Mouse (Mus musculus): ENCODE measurements at regions not wholly inside any gene's neighbourhood (a gene's known extent, or its start where the extent isn't known, plus 50 kb on each side); places are given as distances from the start of the nearest gene placed in this dataset.

DNA sequence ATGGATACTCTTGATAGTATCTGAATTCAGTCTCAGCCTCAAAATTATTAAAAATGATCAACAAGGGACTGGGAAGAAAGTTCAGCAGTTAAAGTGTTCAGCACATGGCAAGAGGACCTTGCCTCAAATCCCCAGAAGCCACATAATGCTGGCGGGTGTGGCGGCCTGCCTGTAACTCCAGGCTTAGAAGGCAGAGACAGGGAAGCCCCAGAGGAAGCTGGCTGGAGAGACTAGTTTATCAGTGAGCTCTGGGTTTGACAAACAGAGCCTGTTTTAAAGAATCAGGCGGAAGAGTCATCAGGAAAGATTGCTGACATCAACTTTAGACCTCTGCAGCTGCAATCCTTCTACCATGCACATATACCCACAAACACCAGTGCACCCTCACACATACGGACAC is 52.1 kb upstream of the Fyn start:
- DNase-seq (ENCODE audit: low spot score), result no peak

DNA sequence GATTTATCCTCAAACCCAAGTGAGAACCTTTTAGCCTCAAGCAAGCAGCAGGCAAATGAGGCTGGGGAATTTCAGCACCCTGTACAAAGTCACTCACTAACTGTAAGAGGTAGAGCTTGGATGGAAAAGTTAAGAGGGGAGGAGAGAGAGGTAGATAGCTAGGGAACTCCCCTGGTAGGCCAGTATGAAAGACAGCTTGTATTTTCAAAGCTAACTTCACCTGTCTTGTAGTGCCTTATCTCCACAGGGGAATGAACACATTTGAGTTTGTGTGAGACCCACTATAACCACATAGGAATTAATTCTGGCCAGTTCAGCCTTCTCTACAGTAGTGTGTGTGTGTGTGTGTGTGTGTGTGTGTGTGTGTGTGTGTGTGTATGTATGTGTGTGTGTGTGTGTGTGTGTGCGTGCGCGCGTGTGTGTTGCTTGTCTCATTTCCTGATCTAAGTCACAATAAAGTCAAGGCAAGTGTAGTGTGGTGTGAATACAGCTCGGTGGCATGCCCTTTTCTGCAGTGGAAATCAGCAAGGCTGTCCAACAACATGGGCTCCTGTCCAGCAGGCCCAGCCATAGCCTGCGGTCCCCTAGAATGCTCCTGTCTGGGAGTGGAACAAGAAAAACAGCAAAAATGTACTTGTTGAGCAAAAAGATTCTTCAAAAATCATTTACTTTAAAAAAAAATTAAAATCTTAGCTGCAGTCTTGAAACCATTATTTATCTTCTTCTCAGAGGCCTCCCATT is 53.1 kb upstream of the Fyn start:
- no peak for DNase-seq (ENCODE audit: low spot score)

DNA sequence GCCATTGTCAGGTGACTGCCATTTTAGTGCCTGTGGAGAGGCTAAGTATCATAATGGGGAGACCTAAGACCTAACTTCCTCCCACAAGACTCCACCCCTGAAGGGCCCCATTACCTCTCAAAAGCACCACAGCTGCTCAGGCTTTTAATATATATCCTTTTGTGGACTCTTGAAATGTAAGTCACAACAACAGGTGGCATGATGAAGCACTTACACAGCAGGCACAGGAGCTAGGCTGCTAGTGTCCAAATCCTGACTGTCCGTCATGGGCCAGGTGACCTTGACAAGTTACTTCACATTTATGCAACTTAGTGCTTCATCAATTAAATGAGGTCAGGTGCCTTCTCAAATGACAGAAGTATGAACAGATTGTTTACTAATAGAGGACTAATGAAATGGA is 57.2 kb upstream of the Fyn start:
- DNase-seq (ENCODE audit: low spot score), result no peak

DNA sequence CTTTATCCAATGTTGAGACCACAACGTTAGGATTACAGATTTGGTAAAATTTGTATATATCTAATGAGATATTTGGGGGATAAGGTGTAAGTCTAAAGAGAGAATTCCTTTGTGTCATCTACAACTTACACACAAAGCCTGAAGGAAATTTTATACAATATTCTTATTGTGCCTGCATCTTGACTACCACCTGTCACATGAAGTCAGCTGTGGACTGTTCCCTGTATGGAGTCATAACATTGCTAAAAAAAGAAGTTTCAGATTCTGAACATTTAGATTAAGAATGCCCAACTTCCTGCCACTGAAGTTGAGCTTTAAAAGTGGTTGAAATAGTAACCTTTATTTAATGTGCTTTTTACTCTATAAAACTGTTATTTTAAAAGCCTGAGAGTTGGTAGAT is 60.1 kb upstream of the Fyn start:
- no peak for DNase-seq (ENCODE audit: low spot score)

DNA sequence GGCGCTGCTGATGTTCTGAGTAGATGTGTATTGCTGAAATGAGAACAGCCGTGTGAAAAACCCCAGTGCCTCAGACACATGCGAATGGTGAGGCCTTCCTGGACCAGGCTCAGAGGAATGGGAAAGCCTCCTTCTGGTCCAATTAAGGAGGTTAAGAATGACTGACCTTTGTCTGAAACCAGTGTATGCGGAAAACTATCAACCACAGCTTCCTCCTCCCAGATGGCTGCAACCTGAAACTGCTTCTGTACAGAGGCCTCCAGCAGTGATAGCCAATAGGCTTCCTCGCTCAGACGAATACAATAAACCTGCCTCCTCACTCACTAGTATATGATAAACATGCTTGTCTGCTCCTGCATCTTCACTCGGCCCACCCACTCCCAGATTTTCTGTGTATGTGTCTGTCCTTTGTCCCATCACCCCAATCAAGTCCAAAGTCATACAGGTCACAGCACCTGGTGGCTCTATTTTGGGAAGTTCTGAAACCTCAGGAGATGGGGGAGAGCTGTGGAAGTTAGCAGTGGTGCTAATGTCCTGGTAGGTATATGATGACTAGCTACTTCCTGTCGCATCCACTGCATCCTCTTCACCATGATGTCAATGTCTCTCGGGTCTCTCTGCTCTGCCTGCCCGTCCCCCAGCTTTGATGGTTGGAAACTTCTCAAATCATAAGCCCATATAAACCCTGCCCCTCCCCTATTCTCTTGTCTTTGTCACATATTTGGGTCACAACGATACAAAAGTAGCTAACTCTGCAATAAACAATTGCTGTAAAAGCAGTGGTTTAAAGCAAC is 75.8 kb upstream of the Fyn start:
- DNase-seq (ENCODE audit: low spot score), result no peak

DNA sequence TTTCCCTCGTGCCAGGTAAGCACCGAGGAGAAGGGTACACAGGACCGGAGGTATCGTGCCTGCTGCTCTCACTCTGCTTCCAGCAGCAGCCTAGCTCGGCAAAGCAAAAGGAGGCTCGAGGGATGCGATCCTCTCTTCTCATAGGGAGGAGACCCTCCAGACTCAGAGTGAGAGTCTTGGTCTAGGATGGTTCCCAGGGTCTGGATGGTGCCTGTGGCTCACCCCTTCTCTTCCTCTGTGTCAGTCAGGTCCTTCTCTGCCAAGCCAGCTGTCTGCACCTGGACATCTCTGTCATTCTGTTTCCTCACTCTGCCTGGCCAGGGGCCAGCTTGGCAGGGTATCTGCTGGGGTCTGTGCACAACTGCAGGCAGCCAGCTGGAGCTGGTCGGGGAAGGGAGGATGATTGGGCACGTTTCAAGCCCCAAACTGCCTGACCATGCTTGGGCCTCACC is 76.9 kb upstream of the Fyn start:
- peak; percentile 17 for DNase-seq (ENCODE audit: low spot score)

DNA sequence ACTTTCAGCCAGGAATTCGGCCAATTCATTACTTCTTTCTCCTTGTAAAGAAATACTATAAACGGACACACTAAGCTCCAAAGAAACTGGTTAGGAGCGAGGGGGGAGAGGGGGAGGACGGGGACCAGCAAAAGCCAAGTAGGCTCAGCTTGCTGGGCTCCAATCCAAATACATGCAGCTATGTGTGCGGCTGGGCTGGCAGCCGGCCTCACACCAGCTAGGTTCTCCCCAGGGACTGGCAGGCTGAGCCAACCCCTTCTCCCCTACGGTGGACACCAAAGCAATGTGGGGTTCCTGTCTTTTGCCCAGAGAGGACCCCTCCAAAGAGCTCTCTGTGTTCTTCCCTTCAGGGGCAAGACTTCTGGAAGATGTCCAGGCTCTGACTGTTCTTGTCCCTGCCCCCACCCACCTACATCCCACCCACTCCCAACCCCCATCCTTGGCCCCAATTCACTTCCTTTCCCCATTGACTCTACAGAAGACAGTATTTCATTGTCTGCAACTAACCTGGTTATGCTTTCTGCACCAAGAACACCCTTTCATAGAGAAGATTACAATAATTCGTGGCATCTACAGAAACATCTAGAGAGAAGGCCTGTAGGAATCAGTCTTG is 77.4 kb upstream of the Fyn start:
- DNase-seq (ENCODE audit: low spot score), result peak; percentile 23

DNA sequence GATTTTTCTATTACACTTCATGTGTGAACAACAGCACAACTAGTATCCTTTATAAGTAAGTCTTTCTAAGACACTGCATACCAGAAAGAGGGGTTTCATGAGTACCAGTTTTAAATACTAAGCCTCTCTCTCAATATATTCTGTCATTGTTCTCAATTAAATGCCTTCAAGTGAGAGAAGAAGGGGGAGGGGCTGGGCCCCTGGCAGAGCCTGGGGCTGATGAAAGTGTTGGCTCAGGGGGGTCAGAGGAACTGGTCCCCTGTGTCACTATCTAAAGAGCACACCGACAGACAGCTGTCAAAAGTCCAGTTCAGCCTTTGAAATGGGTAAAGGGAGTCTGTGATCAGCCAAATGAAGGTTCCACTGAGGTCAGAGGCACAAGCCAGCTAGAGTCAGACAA is 78.4 kb upstream of the Fyn start:
- no peak for DNase-seq (ENCODE audit: low spot score)

DNA sequence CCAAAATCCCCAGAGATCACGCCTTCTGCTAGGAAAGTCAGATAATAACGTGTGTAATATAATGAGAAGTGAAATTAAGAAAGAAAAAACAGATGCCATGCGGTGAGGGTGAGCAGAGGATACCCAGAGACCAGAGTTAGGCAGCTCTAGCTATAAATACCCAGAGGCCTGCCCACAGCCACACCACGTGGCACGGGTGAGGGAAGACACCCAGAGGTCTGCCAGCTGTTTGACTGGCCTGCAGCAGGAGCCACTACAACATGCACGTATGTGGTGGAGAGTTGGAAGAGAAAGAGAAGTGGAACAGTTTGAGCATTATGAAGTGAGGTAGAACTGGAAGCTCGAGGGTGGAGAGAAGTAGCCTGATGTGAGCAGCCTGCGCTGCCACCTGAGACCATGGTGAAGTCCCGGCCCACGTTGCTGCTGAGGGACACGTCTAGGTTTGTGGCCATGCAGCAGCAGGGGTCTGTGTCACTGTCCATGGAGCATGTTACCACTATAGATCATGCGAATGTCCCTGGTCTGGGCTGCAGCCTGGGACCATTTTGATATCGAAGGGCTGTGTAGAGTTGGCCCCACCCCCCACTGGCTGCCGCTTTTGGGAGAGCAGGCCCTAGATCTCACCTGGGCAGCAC is 88.2 kb upstream of the Fyn start:
- DNase-seq (ENCODE audit: low spot score), result no peak

DNA sequence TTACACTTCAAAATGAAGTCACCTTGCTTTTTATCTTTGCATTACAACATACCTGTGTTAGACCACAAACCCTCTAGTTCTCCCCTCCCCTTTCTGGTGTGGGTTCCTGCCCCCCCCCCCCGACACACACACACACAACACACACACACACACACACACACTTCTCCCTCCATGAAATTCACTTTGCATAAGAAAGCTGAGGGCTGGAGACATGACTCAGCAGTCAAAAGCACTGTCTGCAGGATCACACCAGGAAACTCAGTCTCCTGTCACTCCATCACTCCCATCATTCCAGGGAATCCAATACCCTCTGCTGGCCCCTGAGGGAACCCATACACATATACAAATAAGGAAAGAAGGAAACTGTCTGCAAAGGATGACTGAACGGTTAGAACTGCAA is 94.5 kb upstream of the Fyn start:
- no peak for DNase-seq (ENCODE audit: low spot score)

DNA sequence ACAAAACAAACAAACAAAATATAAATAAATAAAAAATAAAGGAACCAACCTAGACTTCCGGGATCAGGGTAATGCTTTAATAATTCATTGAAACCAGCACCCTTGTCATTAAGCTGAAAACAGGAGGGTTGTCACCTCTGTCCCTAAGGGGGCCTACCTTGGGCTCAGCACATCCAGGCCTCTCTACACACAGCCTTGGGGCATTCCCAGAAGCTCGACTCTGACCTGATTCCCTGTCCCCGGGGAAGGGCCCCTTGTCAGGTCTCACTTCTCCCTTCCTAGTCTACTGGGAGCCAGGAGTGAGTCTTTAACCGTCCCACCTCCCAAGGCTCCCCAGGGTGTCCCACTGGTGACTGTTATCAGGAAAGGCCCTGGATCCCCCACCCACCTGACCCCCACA is 95.2 kb upstream of the Fyn start:
- DNase-seq (ENCODE audit: low spot score), result no peak

DNA sequence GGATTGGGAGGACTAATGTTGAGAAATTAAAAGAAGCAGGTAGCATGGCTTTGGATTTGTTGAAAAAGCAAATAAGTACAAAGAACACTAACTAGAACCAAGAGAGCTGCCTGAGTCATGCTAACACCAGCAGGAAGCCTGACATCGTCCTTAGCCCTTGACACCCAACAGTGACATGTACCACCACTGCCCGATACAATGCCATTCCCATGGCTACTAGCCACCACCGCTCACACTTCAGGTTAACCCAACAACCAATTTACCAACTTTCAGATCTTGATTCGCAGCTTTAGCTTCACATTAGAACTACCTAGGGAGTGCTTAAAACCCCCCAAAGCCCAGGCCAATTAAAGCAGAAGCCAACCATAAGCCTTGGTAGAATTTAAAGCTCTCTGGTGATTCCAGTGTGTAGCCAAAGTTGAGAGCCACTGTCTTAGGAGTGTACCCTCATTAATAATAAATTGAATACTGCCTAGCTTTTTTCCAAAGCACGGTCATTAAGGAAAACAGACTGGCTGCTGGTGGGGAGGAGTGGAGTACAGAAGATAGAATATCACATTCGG is 96.2 kb upstream of the Fyn start:
- DNase-seq (ENCODE audit: low spot score), result no peak

DNA sequence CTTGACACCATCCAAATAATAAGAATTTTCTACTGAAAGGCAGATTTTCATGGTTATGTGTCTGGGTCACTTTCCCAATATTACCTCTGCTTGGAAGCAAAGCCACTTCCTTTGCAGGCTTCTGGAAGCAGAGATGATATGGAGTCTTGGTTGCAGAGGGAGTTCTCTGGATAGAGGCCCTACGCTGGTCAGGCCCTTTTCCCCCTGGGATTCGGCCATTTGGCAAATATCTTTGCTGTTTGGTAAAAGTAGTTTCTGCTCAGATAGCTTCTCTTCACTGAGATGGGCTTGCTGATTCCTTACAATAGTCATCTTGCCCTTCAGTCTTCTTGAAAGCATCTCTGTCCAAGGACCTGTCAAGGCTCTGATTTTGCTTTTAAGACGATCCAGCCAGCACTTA is 98.2 kb upstream of the Fyn start:
- DNase-seq (ENCODE audit: low spot score), result no peak

DNA sequence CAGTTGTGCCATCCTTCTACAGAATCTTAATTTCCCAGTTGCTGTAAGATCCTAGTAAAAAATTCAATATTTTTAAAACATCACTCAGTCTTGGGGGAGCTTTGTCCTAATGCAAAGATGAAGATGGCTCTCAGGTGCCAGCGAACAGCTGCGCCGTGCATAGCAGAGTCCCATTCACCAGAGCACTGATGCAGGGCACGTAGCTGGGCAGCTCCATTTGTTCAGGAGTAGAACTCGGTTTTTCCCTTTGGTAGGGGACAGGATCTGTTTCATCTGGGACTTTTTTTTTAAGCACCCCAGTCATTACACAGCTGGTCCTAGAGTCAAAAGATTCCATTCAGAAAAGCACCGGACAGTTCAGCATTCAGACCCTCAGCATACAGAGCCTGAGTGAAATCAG is 101.4 kb upstream of the Fyn start:
- DNase-seq (ENCODE audit: low spot score), result no peak

DNA sequence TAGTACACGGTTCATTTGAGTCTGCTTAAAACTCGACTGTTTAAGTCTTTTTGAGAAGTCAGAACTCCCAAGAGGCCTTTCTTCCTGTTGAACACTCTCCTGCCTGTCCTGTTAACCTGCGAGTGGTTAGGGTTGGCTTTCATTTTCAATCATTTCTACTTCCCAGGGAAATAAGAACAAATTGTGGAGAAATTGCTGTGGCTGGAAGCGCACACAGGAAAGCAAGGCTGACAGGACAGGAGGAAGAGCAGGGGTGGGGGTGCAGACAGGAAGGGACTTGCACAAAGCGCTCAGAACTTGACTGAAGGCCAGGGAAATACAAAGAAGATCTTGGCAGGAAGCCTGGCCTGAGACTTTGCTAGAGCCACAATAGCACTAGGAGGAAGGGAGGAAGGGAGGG is 102.2 kb upstream of the Fyn start:
- DNase-seq (ENCODE audit: low spot score), result peak; percentile 86

DNA sequence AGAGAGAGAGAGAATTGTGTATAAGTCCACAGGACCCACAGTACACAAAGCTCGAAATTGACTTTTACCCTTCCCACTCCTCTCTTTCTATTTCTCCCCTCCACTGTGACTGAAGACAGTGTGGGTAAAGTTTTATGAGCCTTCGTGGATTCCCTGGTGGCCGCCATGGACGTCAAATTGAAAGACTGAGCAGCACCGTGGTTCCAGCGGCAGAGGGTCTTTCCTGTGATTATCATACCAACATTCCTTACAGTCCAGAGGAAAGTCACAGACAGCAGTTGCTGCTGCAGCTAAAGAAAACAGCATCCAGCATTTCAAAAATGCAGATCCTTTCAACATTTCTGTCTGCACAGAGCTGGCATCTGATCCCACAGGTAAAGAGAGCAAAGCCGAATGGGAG is 98.9 kb upstream of the Ccn6 start:
- DNase-seq (ENCODE audit: low spot score), result no peak

DNA sequence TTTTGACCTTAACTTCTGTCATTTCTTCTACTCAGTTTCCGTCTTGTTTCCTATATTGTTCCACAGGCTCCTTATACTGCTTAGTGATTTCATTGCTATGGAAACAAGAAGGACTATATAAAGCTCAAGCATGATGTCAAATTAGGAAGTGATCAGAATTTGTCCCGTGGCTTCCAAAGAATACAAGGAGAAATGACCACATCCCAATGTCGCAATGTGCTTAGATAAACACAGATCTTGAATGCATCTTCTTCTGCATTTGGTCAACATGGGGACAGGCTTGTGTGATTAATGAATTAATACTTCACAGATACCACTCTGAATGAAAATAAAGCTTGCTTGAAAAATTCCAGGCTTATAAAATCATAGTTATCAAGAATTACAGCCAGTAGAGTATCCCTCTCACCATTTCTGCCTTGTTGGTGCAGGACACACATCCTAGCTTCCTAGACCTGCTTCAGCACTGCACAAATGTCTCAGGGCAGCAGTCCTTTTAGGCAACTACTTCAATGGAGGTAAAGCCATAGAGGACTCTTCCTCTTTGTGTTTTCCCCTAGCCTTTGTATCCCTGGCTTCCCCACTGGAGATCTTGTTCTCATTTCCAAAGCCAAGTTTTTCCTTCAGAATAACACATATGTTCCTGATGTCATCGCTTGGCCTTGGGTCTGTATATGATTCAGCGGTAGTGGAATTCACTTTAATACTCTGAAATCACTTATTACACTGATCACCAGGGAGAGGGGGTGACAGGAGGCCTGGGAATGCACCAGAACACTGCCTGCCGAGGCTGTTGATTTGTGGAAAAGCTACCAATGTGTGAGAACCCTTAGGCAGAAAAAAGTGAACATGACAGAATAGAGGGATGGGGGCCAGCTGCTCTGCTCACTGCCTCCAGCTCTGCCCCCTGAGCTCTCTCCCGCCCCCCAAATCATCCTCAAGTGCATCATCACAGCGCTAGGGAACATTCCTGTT is 97.9 kb upstream of the Ccn6 start:
- no peak for DNase-seq (ENCODE audit: low spot score)

DNA sequence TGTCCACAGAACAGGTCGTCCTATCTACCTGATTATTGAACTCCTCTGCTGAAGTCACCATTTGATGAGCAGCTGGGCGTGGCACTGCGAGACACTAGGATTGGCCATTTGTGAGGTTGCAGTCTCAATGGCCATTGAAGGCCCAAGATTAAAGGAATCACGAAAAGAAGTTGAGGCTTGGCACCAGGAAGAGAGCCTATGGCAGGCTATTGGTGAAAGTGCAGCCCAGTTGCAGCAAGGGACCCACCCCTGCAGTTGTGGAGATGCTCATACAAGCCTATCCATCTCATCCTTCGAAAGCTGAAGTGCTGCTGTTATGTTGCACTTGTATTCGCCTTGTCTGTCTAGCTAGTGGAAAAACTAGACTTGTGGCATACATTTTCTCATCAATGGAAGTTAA is 96.5 kb upstream of the Ccn6 start:
- no peak for DNase-seq (ENCODE audit: low spot score)

DNA sequence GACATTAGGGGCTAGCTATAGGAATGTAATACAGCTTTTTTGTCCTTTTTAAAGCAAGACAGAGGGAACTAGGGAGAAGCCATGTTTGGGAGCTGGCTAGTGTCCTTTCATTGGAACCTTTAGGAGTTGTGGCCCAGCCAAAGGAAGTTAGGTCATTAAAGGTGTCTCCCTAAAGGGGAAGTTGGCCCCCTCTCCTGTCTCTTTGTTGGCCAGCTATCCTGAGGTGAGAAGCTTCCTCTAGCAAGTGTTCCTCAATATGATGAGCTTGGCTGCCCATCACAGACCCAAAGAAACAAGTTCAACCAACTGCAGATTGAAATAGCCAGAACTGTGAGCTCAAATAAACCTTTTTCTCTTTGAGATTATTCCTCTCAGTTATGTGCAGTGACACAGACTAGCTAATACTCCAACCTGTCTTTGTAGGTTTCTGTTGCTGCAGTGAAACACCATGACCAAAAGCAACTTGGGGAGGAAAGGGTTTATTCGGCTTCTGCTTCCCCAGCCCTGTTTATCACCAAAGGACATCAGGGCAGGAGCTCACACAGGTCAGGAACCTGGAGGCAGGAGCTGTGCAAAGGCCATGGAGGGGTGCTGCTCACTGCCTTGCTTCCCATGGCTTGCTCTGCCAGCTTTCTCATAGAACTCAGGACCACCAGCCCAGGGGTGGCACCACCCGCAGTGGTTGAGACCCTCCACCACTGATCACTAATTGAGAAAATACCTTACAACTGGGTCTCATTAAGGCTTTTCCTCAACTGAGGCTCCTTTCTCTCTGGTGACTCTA is 94.0 kb upstream of the Ccn6 start:
- DNase-seq (ENCODE audit: low spot score), result no peak

DNA sequence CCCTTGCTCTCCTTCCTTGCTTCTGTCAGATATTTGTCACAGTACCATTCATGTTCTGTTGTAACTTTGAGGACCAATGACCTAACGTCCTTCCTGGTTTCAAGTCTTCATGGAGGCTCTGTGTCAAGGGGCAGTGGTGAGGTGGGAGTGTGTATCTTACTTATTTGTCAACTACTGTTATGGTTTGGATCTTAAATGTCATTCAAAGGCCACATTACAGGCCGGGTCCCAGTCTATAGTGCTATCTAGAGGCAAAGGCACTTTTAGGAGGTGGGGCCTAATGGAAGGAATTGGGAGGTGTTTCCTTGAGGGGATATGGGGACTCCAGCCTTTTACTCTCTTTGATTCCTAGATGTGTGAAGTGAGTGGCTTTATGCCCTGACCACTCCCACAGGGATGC is 91.0 kb upstream of the Ccn6 start:
- no peak for DNase-seq (ENCODE audit: low spot score)

DNA sequence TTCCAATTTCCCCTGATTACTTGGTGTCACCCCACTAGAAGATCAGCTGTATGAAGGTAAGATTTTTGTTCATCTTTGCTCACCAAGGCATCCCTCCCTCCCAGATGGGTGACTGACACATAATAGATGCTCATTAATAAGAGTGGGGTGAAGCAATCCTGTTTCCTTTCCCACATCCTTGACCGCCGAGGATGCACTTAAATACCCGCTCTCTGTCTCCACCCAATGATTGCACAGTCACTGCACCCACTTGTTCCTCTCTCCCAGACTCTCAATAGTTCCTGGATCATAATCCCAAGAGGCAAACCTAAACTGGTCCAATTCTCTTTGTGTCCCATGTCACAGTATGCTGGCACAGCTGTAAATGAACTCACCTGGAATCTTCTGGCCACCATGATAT is 86.4 kb upstream of the Ccn6 start:
- DNase-seq (ENCODE audit: low spot score), result no peak
